Mouse (Mus musculus) cortical plate, adult 2 months (tissue): ENCODE measurements at regions not wholly inside any gene's neighbourhood (a gene's known extent, or its start where the extent isn't known, plus 50 kb on each side); places are given as distances from the start of the nearest gene placed in this dataset.

Experiments used
- CTCF ChIP-seq: fragments of 200-500 bp; IDR thresholded peaks from 2 replicates; pipeline ENCODE4 v1.5.1; 2011; ENCODE audit warnings: mild to moderate bottlenecking, control low read depth, low read length; ENCODE audit not compliant: insufficient read depth; ENCODE audit errors: extremely low read depth
- POLR2A ChIP-seq: fragments of 200-500 bp; IDR thresholded peaks from 2 replicates; pipeline ENCODE4 v1.6.1; 2011; ENCODE audit warnings: mild to moderate bottlenecking, low read length, control low read depth; ENCODE audit not compliant: insufficient read depth; ENCODE audit errors: extremely low read depth

DNA sequence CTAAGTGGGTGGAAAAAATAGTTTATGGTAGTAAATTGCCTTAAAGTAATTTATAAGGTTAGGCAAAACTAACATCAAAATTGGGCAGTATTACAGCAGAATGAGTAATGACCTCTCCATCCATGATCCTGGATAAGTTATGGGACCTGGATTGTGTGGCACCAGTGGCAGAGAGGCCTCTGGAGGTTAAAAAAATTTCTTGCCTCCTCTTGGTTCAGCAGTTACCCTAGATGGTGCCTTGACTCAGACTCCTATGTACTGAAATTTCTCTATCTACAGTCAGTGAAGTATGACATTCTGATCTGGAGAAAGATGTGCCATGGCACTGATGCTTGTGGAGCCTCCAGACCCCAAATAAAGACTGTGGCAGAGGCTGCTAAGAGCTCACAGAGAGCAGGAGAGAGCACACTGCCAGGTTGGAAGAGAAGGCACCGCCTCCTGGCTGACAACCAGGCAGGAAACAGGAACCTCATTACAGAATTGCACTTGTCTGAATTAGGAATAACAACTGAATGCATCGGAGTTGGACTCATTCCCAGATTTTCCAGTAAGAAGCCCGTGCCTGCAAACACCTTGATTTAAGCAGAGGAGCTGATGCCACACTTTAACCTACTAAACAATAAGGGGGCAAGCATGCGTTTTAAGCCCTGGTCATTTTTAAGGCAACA lies 613.0 kb downstream of the Ipmk start:
- no peak for TF ChIP-seq CTCF
- TF ChIP-seq POLR2A = no peak
